In genomic region chr5:28970404-28970803, GRCm38 (mm10) we compare ENCODE assay signal across 34 mouse cellular contexts.
"Had no signal": no experiment of that assay in that cellular context is flagged by ENCODE, and none has a peak within 500 bp of the region (broad histone marks: within the 10 kb centered on the region; RNA-seq: fewer than 3 reads in every experiment).

No protein-coding gene starts in this region.

- H3K9ac ChIP-seq: heart, embryonic 12.5 days; heart, embryonic 13.5 days; heart, embryonic 15.5 days; hindbrain, embryonic 12.5 days; hindbrain, embryonic 13.5 days; hindbrain, embryonic 14.5 days; hindbrain, embryonic 15.5 days; intestine, embryonic 15.5 days; kidney, embryonic 15.5 days had no signal

- ATAC-seq: hindbrain, embryonic 16.5 days; hindbrain, postnatal 0 days; inflammation-experienced regulatory T-cells, adult 6 months; intestine, embryonic 15.5 days; intestine, embryonic 16.5 days; intestine, postnatal 0 days had no signal

- H3K27me3 ChIP-seq: heart, embryonic 12.5 days; heart, embryonic 13.5 days; heart, embryonic 15.5 days; hindbrain, embryonic 12.5 days; hindbrain, embryonic 13.5 days; hindbrain, embryonic 15.5 days; intestine, embryonic 15.5 days; kidney, embryonic 15.5 days had no signal

- H3K9me3 ChIP-seq: heart, embryonic 12.5 days; heart, embryonic 13.5 days; heart, embryonic 15.5 days; hindbrain, embryonic 10.5 days; hindbrain, embryonic 12.5 days; hindbrain, embryonic 13.5 days; hindbrain, embryonic 15.5 days; intestine, embryonic 15.5 days; kidney, embryonic 15.5 days had no signal

- H3K27ac ChIP-seq: heart, embryonic 13.5 days; heart, embryonic 15.5 days; hindbrain, embryonic 10.5 days; hindbrain, embryonic 12.5 days; hindbrain, embryonic 13.5 days; hindbrain, embryonic 14.5 days; hindbrain, embryonic 15.5 days; hindbrain, postnatal 0 days; intestine, embryonic 15.5 days; kidney, embryonic 15.5 days; kidney, postnatal 0 days; layer of hippocampus, adult 2 months; left cerebral cortex, adult 2 months had no signal

- H3K36me3 ChIP-seq: heart, embryonic 12.5 days; heart, embryonic 13.5 days; heart, embryonic 15.5 days; hindbrain, embryonic 10.5 days; hindbrain, embryonic 12.5 days; hindbrain, embryonic 13.5 days; hindbrain, embryonic 15.5 days; intestine, embryonic 15.5 days; kidney, embryonic 15.5 days had no signal

- H3K4me2 ChIP-seq: heart, embryonic 12.5 days; heart, embryonic 13.5 days; heart, embryonic 15.5 days; hindbrain, embryonic 12.5 days; hindbrain, embryonic 13.5 days; hindbrain, embryonic 14.5 days; hindbrain, embryonic 15.5 days; intestine, embryonic 15.5 days; kidney, embryonic 15.5 days had no signal

- H3K4me1 ChIP-seq: heart, embryonic 12.5 days; heart, embryonic 13.5 days; heart, embryonic 15.5 days; hindbrain, embryonic 10.5 days; hindbrain, embryonic 12.5 days; hindbrain, embryonic 13.5 days; hindbrain, embryonic 15.5 days; intestine, embryonic 15.5 days; kidney, embryonic 15.5 days had no signal

- H3K4me3 ChIP-seq: heart, embryonic 12.5 days; heart, embryonic 13.5 days; heart, embryonic 15.5 days; hindbrain, embryonic 10.5 days; hindbrain, embryonic 12.5 days; hindbrain, embryonic 13.5 days; hindbrain, embryonic 15.5 days; intestine, embryonic 15.5 days; kidney, embryonic 15.5 days; layer of hippocampus, adult 2 months; left cerebral cortex, adult 2 months had no signal

- DNase-seq: heart, postnatal 10 days; heart, postnatal 14 days; heart, postnatal 36 days; heart, postnatal 4 days; kidney, adult 11 months; kidney, adult 18-20 months; kidney, adult 2 months; kidney, adult 8-10 months; kidney, adult 9 months; kidney, postnatal 10 days; kidney, postnatal 14 days; kidney, postnatal 25 days; kidney, postnatal 36 days; kidney, postnatal 4 days; layer of hippocampus, adult 9-11 months; layer of hippocampus, postnatal 36 days had no signal
